Mouse (Mus musculus) CD4-positive, CD25-positive, alpha-beta regulatory T cell, adult 9 weeks (primary cell): ENCODE measurements around the gene Ms4a1. TPM values are rescaled to one million over a fixed set of nuclear protein-coding genes. Genes with fewer than 3 reads are reported as not detected.

ENCODE experiments used
- polyA plus RNA-seq: library from polyadenylated mRNA; unstranded; fragments of 100-300 nt; shearing (Covaris generic); gene quantifications from one replicate; pipeline ENCODE4 v1.2.1, GENCODE M21; 2017

Ms4a1 gene
- polyA plus RNA-seq: 1.3 TPM

GRCm38 (mm10) chr19:11266052-11266845 lies at the start of gene Ms4a1:
Gene Ms4a1 (minus strand): TSS chr19:11266241.

GRCm38 (mm10) chr19:11314354-11314753 lies 48.3 kb upstream of the Ms4a1 start, which contains the start of gene Ms4a14:
Gene Ms4a14 (minus strand): TSS chr19:11314454.

DNA sequence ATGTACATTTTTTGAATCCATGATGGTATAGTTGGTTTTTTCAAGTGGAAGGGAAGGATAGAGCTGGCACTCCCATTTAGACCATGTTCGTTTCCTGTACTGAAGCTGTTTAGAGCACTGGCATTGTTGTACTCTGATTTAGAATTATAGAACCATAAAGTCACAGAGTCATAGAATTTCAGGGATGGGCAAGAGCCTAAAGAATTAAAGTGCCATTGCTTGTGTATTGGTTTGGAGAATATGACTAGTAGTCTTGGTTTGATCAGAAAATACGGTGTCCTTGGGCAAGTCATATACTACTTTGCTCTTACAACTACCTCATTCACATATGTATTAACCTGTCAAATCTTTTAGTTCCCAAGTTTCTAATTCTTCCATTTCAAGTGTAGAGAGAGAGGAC lies 17.7 kb upstream of the Ms4a1 start, which contains the start of gene Ms4a5:
Ms4a5 (minus strand) TSS at position 101 of the 400 bp plus-strand sequence.

GRCm38 (mm10) chr19:11232348-11232747 lies 33.7 kb downstream of the Ms4a1 start, which contains the start of gene Ms4a12:
Gene Ms4a12 (minus strand): TSS chr19:11232448.

Other genes starting within 250 kb of the Ms4a1 start
- gene Ms4a18, start 248.2 kb downstream of the Ms4a1 start, polyA plus RNA-seq: not detected
- gene Ms4a8a, start 185.1 kb downstream of the Ms4a1 start, polyA plus RNA-seq: not detected
- not detected for gene 1700017D01Rik, start 135.4 kb downstream of the Ms4a1 start, polyA plus RNA-seq
- not detected for gene 1700025F22Rik, start 100.9 kb downstream of the Ms4a1 start, polyA plus RNA-seq
- gene Ms4a13, start 69.5 kb downstream of the Ms4a1 start, polyA plus RNA-seq: not detected
- gene Ms4a12, start 33.8 kb downstream of the Ms4a1 start, polyA plus RNA-seq: not detected
- not detected for gene Ms4a5, start 17.6 kb upstream of the Ms4a1 start, polyA plus RNA-seq
- not detected for gene Ms4a14, start 48.2 kb upstream of the Ms4a1 start, polyA plus RNA-seq
- gene Ms4a7, start 69.9 kb upstream of the Ms4a1 start, polyA plus RNA-seq: 0.21 TPM
- 2.8 TPM for gene Ms4a4a, start 109.3 kb upstream of the Ms4a1 start, polyA plus RNA-seq
- 100 TPM for gene Ms4a4c, start 138.5 kb upstream of the Ms4a1 start, polyA plus RNA-seq
- 3,877 TPM for gene Ms4a4b, start 177.3 kb upstream of the Ms4a1 start, polyA plus RNA-seq
- 18.1 TPM for gene Ms4a6c, start 203.1 kb upstream of the Ms4a1 start, polyA plus RNA-seq
- gene Gm8369, start 219.7 kb upstream of the Ms4a1 start, polyA plus RNA-seq: 394 TPM